Mouse (Mus musculus): ENCODE measurements at regions not wholly inside any gene's neighbourhood (a gene's known extent, or its start where the extent isn't known, plus 50 kb on each side); places are given as distances from the start of the nearest gene placed in this dataset.
A peak's percentile ranks its signal among the peaks of the same experiment; 100 is the strongest.

GRCm38 (mm10) chr9:68254218-68254617 lies 399.4 kb upstream of the Rora start:
- peak; percentile 13 for DNase-seq

- DNase-seq = no peak
Measured at GRCm38 (mm10) chr9:68268551-68268950, 385.0 kb upstream of the Rora start.

- peak; percentile 39 for DNase-seq
Measured at GRCm38 (mm10) chr9:68302232-68302925, 351.2 kb upstream of the Rora start.

DNA sequence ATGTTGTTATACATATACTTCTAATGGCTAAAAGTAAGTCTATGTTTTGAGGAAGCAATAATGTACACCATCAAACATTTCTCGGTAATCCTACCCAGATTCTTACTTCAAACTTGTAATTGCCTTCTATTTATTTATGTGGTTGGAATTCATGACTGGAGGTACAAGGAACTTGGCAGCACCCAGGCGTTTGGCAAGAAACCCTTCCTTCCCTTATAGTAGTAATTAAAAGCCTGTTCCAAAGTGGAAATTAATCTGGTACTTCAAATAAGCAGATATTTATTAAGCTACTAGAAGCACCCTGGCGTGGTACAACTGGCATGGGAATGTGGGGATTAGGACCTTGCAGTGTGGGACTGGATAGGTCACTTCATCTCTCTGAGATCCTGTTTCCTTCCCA lies 322.9 kb upstream of the Rora start:
- no peak for DNase-seq

- DNase-seq = no peak
Measured at GRCm38 (mm10) chr9:68340921-68341320, 312.7 kb upstream of the Rora start.

DNA sequence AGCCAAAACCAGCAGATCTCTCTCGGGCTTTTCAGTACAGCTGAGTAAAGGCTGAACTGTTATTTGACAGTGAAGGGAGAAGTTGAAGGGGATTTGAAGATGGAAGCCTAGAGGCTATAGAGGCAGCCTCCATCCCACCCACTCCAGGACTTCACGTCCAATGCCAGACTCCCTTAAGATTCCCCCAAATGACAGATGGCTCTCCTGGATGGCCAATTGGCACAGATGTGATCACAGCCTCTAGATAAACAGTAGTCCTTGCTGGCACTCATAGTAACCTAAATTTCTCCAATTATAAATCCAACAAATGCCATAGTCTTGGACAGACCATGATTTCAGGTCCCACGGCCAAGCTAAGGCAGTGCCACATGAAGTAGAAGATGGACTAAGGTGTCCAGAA lies 312.1 kb upstream of the Rora start:
- no peak for DNase-seq

- no peak for DNase-seq
Measured at GRCm38 (mm10) chr9:68347426-68347825, 306.2 kb upstream of the Rora start.

GRCm38 (mm10) chr9:68351466-68351865 lies 302.1 kb upstream of the Rora start:
- DNase-seq = no peak

GRCm38 (mm10) chr9:68354470-68354869 lies 299.1 kb upstream of the Rora start:
- no peak for DNase-seq

GRCm38 (mm10) chr9:68356078-68356477 lies 297.5 kb upstream of the Rora start:
- no peak for DNase-seq

DNA sequence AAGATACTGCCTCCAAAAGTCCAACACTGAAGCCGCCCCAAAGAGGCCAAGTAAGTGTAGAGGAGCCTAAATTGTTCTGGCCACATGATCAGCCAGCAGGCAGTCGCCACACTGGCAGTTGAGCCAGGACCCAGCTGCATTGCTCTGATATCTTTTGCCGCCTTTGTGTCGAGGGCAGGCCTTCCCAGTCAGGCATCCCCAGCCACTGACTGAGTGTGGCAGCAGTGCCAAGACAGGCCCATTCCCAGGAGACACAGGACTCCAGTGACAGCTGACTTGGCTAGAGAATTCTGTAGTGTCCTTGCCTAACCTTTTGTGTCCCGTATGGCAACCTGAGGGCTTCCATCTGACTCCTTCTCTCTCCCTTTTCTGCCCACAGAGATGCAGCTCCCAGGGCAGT lies 296.4 kb upstream of the Rora start:
- no peak for DNase-seq

DNA sequence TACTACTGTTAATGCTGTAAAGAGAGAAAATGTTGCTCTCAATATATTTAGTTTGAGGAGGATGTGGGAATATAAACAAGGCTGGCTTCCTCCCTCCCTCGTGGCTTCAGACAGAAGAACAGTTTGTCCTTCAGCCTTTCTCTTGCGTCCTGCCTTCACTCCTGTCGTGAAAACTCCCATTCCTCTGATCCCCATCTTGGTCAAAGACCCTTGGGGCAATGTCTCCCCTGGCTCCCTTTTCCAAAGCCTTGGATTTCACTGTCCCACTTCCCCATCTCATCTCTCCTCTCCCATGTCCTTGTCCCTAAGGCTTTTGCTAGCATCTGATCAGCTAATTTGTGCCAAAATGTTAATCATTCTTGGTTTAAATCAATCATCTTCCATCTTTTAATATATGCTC lies 286.6 kb upstream of the Rora start:
- DNase-seq = no peak

- DNase-seq = no peak
Measured at GRCm38 (mm10) chr9:68367556-68367955, 286.0 kb upstream of the Rora start.

DNA sequence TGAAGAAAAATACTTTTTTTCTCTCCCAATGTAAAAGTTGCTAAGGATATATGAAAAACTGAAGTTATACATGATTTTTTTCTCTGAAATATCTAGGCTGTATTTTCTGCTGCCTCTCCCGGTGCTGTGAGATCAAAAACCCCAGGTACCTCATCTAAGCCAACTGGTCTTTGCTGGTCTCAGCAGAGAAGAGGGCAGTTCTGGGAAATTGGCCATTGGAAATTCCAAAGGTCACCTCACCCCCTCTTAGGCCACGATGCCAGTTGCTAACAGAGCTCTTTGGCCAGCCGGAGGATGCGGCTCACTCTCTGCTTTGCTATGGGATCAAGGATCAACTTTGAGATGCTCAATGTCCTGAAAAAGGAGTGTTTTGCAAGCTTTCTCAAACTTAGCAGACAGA lies 280.9 kb upstream of the Rora start:
- no peak for DNase-seq

GRCm38 (mm10) chr9:68376222-68376621 lies 277.4 kb upstream of the Rora start:
- DNase-seq = no peak

- no peak for DNase-seq
Measured at GRCm38 (mm10) chr9:68381871-68382270, 271.7 kb upstream of the Rora start.

DNA sequence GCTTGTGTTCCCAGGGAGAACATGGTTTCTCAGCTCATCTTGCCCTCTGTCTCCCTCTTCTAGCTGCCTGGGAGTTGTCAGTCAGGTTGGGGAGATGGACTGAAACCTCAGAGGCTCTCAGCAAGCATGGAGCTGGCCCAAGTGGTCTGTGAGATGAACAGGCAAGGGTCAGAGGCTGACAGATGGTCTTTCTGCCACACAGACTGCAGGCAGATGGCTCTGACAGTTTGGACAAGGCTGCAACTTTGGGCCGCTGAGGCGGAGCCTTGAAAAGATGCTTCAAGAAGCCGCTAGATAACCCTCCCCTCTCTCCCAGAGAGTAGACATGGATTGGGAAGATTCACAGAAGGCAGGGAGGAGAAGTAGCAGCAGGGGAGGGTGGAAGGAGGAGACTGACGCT lies 252.7 kb upstream of the Rora start:
- DNase-seq = peak; percentile 18

DNA sequence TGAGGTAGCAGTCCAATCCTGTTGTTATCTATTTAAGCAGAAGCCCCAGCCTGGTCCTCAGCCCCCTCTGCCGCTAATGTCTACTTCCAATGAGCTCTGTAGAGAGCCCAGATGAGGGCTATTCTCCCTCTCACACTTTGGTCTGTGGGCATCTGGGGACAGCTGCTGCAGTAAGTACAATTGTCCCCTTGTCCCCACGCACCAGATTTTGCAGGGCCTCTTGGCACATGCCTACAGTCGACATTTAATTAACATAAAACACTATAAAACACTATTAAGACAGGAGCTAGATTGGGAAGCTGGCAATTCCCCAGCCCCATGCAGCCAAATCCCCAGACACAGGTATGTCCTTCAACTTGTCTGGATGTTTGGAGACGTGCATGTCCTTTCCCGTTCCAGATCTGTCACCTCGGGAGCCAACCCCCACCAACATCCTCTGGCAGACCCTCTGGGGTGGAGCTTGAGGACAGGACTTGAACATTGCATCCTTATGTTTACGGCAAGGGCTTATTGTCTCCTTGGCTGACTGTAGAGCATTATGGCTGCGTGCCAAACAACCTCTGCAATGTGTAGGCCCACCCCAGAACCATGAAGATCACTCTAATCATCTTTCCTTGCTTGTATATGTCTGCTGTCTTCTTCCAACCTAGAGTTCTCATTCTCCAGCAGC lies 251.3 kb upstream of the Rora start:
- DNase-seq = no peak

GRCm38 (mm10) chr9:68402981-68403380 lies 250.6 kb upstream of the Rora start:
- no peak for DNase-seq

GRCm38 (mm10) chr9:68403516-68403915 lies 250.1 kb upstream of the Rora start:
- DNase-seq = no peak

DNA sequence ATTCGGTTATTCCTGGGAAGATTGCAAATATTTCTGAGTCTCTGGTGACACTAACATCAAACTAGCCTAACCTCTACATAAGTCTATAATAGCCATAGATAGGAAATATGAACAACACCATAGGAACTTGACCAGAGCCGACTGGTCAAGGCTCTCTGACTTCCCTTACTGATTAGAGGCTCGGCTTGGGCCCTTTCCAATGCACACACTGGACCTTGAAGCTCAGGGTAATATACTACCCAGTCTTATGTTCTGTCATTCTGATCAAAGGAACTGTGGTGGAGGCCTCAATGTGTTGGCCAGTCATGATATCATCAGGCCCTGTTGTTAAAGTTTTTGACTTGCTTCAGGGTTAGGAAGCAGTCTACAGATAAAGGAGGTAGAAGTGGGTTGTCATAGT lies 243.8 kb upstream of the Rora start:
- DNase-seq = no peak

- DNase-seq = no peak
Measured at GRCm38 (mm10) chr9:68426286-68426685, 227.3 kb upstream of the Rora start.

DNA sequence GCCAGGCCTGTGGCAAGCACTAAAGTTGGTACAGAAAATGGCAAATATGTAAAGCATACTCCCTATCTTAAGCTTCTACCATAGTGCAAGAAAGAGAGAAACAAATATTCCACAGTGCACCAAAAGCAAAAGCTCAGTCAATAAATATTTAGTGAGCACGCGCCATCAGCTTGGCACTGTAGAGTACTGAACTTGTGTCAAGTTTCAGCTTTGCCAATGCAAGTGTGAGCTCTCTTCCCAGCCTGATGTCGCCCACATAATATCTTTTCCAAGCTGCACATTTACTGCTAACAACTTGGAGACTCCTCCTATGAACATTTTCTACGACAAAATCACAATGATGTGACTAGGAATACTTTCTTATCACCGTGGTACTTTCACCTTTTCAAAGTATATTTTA lies 190.8 kb upstream of the Rora start:
- no peak for DNase-seq

DNA sequence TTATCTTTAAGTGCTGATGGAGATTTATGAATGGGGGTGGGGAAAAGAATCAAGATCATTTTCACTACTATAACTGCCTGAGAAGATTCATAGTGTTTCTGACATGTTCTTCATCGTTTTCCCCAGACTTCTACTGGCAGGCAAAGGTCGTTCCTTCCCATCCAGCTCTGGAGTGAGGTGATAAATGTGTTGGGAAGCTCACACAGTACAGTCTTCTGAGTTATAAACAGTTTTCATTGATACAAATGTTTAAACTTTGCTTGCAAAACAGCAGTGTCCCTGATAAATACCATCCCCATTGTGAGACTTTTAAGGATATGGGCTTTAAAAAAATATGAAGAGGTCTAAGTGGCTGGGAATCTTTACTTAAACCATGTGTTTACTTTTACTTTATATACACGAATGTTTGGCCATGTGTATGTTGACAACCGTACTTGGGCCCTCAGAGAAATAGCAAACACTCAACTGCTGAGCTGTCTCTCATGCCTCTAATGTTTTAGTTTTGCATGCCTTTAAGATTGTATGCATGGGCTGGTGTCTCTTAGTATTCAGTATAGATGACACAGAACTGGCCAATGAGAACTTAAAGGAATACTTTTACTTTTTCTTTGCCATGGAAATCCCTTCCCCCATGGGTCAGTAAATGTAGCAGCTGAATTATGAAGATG lies 189.8 kb upstream of the Rora start:
- no peak for DNase-seq
